Mouse (Mus musculus) kidney, adult 2 months (tissue): ENCODE results near the gene Gm12216.

Source experiments
- CTCF ChIP-seq: fragments of 200-500 bp; conservative IDR thresholded peaks from 2 replicates; pipeline ENCODE4 v1.5.1; 2011; ENCODE audit warnings: low read depth, mild to moderate bottlenecking, control low read depth, low read length, moderate library complexity, mixed read lengths; ENCODE audit not compliant: insufficient read depth, insufficient read length
- POLR2A ChIP-seq: fragments of 200-500 bp; IDR thresholded peaks from one replicate; pipeline ENCODE4 v1.6.1; 2011; ENCODE audit warnings: low read depth, low read length, control low read depth

- TF ChIP-seq POLR2A (no peak), CTCF (no peak)
Measured at GRCm38 (mm10) chr11:53795813-53796212, 63.2 kb downstream of the Gm12216 start.
